Mouse (Mus musculus): ENCODE results near the gene Carns1.

GRCm38 (mm10) chr19:4206971-4207370 lies 31.7 kb upstream of the Carns1 start:
- TF ChIP-seq CTCF (IDR thresholded peaks at IDR 0.05; ENCODE audit: control insufficient read depth, insufficient read depth, insufficient replicate concordance, low read depth, low read length) = peak; percentile 83
- no peak for TF ChIP-seq POLR2A (IDR thresholded peaks at IDR 0.05; ENCODE audit: control insufficient read depth, low read depth, low read length)

Data from testis, adult 2 months (tissue).